Mouse (Mus musculus) liver, embryonic 11.5 days (tissue): ENCODE data around the gene AC124502.3. TPM values are rescaled to one million over a fixed set of nuclear protein-coding genes. Genes with fewer than 3 reads are reported as not detected.
"Not testable (repeated sequence)": the region's sequence is repeated elsewhere in the genome, so short reads cannot be mapped to it uniquely, and the experiment has no call there.

Experiments used
- ATAC-seq: fragments of 200-750 bp; cut with Nextera tagmentation; replicated peaks from 2 replicates; pipeline ENCODE4 v1.8.0; 2017; ENCODE audit warnings: moderate number of reproducible peaks, mild to moderate bottlenecking, moderate TSS enrichment, moderate library complexity; ENCODE audit not compliant: low FRiP score
- DNase-seq: peaks from one replicate; pipeline ENCODE4 v3.0.0-alpha.2; 2017; ENCODE audit warnings: low spot score
- H3K27ac ChIP-seq: fragments of 300-500 bp; sonication (generic); 2 replicates; pipeline ENCODE4 v1.5.1; 2014; ENCODE audit warnings: mild to moderate bottlenecking, low read depth, low read length, control low read depth
- H3K27me3 ChIP-seq: fragments of 300-500 bp; sonication (generic); replicated peaks from 2 replicates; pipeline ENCODE4 v1.6.1; 2014; ENCODE audit warnings: low read length, mixed read lengths; ENCODE audit not compliant: control insufficient read depth, insufficient read depth
- H3K36me3 ChIP-seq: fragments of 300-500 bp; sonication (generic); 2 replicates; pipeline ENCODE4 v1.6.1; 2014; ENCODE audit warnings: mild to moderate bottlenecking, low read length, moderate library complexity, mixed read lengths; ENCODE audit not compliant: control insufficient read depth, insufficient read depth
- H3K4me1 ChIP-seq: fragments of 300-500 bp; sonication (generic); replicated peaks from 2 replicates; pipeline ENCODE4 v1.6.1; 2014; ENCODE audit warnings: low read length, mixed read lengths; ENCODE audit not compliant: control insufficient read depth, insufficient read depth
- H3K4me2 ChIP-seq: fragments of 300-500 bp; sonication (generic); 2 replicates; pipeline ENCODE4 v1.6.1; 2014; ENCODE audit warnings: mild to moderate bottlenecking, control low read depth, moderate library complexity
- H3K4me3 ChIP-seq: fragments of 300-500 bp; sonication (generic); 2 replicates; pipeline ENCODE4 v1.5.1; 2014; ENCODE audit warnings: low read depth, low read length, control low read depth
- H3K9ac ChIP-seq: fragments of 300-500 bp; sonication (generic); 2 replicates; pipeline ENCODE4 v1.6.1; 2014; ENCODE audit warnings: low read depth, low read length, control low read depth
- H3K9me3 ChIP-seq: fragments of 300-500 bp; sonication (generic); 2 replicates; pipeline ENCODE4 v1.6.1; 2016; ENCODE audit warnings: low read length, inconsistent platforms, mixed read lengths; ENCODE audit not compliant: control insufficient read depth
- WGBS: fragments of 180-500 bp; shearing (Covaris S2); extraction: QIAGEN DNeasy Blood & Tissue Kit; methylation state at CpG from one replicate; pipeline ENCODE4 v1.1.7; 2014; 5-methylcytosine and 5-hydroxymethylcytosine counted together
- polyA plus RNA-seq: library from polyadenylated mRNA; unstranded; fragments of >200 nt; fragmentation: Nextera tagmentation; extraction: Ambion mirVana; gene quantifications from 2 replicates; pipeline ENCODE4 v1.2.1, GENCODE M21; 2014

The AC124502.3 gene
- polyA plus RNA-seq, 1 experiment from 2014 or later = 1.1 TPM

DNA sequence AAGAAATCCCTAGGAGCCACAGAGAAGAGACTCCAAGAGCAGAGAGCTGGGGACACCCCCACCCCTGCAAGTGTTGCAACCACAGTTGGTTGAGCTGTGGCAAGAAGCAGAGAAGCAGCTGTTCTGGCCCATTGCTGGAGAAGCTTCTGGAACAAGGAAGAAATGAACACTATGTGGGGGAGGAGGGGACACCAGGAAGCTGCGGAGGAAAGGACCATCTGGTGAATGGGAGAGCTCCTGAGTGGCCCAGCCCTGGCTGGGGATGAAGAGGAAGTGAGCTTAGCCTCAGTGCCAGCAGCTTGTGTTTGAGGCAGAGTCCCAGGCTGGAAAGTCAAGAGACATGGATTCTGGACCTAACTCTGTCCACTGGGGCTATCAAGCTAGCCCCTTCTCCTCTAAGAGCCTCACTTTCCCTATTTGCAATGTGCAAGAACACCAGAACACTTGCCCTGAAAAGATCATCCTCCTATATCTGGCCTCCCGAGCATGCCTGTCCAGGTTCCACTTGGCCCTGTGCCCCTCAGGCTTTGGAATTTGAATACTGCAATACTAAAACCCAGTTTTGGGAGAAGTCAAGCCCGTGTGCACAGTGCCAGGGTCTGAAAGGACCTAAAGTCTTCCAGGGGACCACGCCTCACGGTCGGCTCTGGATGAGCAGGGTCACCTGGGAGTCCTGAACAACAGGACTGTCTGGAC is 39.1 kb upstream of the AC124502.3 start:
- ATAC-seq (no peak), DNase-seq (no peak)
- no peak overlapping the region for H3K9ac ChIP-seq
- H3K27ac ChIP-seq = no peak overlapping the region
- no peak overlapping the region for H3K4me2 ChIP-seq
- H3K4me1 ChIP-seq = no peaks in the 10 kb centered on the region; the same call in 1 of the 2 replicates
- peaks cover 33% of the 10 kb centered on the region for H3K27me3 ChIP-seq
- no peaks in the 10 kb centered on the region for H3K9me3 ChIP-seq
- WGBS = 57% methylated on average over 6 of the region's 6 CpGs
- no peaks in the 10 kb centered on the region for H3K36me3 ChIP-seq
- no peak overlapping the region for H3K4me3 ChIP-seq

DNA sequence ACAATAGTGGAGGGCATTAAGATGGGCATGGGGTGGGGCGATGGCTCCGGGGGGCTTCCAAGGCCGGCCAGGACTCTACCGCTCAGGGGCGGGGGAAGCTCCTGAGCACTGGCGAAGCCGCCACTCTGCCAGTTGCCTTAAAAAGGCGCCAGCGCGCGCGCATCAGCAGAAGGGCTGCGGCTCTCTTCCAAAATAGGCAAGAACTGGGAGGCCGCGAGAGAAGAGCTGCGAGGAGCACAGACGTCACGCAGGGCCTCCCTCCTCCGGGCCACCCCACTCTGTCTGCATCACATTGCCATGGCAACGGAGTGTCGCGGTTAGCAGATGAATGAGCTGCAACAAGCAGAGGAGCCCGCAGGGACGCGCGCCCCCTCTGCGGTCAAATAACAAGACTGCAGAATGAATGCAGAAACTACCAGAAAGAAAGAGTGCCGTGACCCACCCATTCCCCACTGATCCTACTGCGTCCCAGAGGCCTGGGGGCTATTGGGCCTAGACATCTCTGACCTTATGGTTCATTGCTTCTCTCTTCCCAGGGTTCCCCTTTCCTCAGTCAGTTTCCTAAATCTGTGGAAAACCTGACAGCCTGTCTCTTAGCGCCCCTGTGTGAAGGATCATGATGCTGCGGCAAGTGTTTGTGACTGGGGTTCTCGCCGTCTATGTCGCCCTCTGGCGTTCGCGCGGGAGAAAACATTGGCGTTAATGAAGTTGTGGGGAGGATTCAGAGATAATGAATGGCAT is 36.9 kb upstream of the AC124502.3 start:
- Histone ChIP-seq H3K4me3 (0 out of 2 replicates have a peak overlapping the region, but pooled peaks have one; percentile 7), H3K4me2 (peak overlapping the region; percentile 43), H3K27me3 (peaks cover 31% of the 10 kb centered on the region), H3K9ac (no peak overlapping the region), H3K9me3 (no peaks in the 10 kb centered on the region), H3K36me3 (no peaks in the 10 kb centered on the region), H3K4me1 (no peaks in the 10 kb centered on the region; the same call in 1 of the 2 replicates), H3K27ac (no peak overlapping the region)
- DNase-seq (peak; percentile 72), ATAC-seq (no peak)
- WGBS = 3% methylated on average over 39 of the region's 39 CpGs

DNA sequence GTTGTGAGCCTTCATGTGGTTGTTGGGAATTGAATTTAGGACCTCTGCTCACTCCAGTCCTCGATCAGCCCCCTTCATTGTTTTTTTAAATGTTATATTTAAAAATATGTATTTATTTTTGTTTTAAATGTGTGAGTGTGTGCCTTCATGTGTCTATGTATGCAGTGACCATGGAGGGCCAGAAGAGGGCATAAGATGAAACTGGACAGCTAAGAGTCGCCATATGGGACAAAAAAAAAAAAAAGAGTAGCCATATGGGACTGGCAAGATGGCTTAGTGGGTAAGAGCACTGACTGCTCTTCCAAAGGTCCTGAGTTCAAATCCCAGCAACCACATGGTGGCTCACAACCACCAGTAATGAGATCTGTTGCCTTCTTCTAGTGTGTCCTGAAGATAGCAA is 35.0 kb upstream of the AC124502.3 start:
- H3K9ac ChIP-seq, H3K36me3 ChIP-seq, DNase-seq, H3K9me3 ChIP-seq, H3K27ac ChIP-seq, H3K4me3 ChIP-seq, ATAC-seq, H3K4me2 ChIP-seq, H3K4me1 ChIP-seq: not testable (repeated sequence)
- H3K27me3 ChIP-seq = peaks cover 23% of the 10 kb centered on the region
- WGBS = 37% methylated on average over 2 of the region's 2 CpGs

DNA sequence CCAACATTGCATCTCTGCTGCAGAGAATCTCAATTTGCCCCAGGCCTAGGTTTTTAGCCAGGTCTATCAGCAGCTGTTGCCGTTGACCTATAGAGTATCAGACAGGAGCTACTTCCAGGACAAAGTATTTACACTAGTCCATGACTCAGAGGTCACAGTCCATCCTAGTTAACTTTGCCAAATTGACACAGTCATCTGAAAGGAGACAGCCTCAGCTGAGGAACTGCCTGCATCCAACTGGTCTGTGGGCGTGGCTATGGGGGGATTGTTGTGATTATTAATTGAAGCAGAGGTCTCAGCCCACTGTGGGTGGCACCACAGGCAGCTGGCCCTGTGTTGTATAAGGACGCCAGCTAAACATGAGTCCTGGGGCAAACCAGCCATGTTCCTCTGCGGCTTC is 33.8 kb upstream of the AC124502.3 start:
- Histone ChIP-seq H3K27ac (no peak overlapping the region), H3K4me2 (no peak overlapping the region), H3K4me1 (no peaks in the 10 kb centered on the region; the same call in 1 of the 2 replicates), H3K9me3 (no peaks in the 10 kb centered on the region), H3K4me3 (no peak overlapping the region), H3K9ac (no peak overlapping the region), H3K27me3 (peaks cover 19% of the 10 kb centered on the region), H3K36me3 (no peaks in the 10 kb centered on the region)
- WGBS = 65% methylated on average over 4 of the region's 4 CpGs
- ATAC-seq = no peak
- DNase-seq = no peak

DNA sequence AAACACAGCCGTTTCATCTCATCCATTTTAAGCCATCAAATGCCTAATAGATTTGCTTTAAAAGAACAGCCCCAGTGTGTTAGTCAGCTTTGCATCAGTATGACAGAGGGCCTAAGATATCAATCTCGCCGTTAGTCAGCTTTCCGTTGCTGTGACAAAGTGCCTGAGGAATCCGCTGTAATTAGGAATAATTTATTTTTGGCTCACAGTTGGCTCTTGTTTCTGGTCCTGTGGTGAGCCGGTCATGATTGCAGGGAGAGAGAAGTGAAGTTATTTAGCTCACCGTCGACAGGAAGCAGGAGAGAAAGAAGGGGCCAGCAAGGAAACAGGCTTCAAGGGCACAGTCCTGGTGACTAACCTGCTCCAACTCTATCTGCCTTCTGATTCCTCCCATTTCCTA is 25.6 kb upstream of the AC124502.3 start:
- WGBS = 51% methylated on average over 8 of the region's 8 CpGs
- H3K9ac ChIP-seq = no peak overlapping the region
- ATAC-seq (no peak), DNase-seq (no peak)
- H3K4me1 ChIP-seq = no peaks in the 10 kb centered on the region
- no peak overlapping the region for H3K4me3 ChIP-seq
- no peaks in the 10 kb centered on the region for H3K36me3 ChIP-seq
- no peaks in the 10 kb centered on the region for H3K9me3 ChIP-seq
- no peaks in the 10 kb centered on the region for H3K27me3 ChIP-seq
- H3K4me2 ChIP-seq = no peak overlapping the region
- no peak overlapping the region for H3K27ac ChIP-seq

DNA sequence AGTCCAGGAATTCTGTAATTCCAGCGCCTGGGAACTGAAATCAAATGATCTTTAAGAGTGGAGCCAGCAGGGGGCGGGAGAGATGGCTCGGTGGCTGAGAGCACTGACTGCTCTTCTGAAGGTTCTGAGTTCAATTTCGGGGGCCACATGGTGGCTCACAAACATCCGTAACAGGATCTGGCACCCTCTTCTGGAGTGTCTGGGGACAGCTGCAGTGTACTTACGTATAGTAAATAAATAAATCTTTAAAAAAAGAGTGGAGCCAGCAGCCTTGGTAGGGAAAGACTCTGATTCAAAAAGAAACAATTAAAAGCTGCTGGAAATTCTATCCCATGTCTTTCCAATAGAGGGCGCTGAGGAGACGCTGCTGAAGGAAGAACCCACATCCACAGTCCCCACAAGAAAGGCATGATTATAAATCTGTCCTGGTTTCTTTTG is 23.7 kb upstream of the AC124502.3 start:
- Histone ChIP-seq H3K4me1 (no peaks in the 10 kb centered on the region), H3K4me3 (no peak overlapping the region), H3K27me3 (no peaks in the 10 kb centered on the region), H3K9me3 (no peaks in the 10 kb centered on the region), H3K36me3 (no peaks in the 10 kb centered on the region), H3K9ac (no peak overlapping the region), H3K27ac (no peak overlapping the region), H3K4me2 (no peak overlapping the region)
- ATAC-seq (no peak), DNase-seq (no peak)
- WGBS = 16% methylated on average over 8 of the region's 8 CpGs

DNA sequence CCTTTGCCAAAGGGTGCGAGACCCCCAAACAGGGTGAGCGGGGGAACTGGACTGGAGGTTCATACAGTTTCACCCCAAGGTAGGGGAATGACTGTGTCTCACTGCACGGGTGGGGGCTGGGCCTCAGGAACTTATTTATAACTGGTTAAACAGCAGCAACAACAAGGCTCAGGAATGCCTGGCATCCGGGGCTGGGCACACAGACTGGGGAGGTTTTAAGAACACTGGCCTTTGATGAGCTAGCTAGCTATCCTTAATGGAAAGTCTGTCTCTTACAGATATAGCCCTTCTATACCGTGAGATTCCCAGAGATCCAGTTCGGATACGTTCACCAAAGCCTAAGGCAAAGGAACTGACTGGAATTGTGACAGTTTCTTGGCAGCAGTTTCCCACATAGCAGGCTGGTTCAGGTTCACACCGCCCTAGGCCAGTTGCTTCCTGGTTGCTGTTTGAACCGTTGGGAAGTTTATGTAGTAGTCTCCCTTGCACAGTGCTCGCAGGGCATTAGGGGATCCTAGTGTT is 22.4 kb upstream of the AC124502.3 start:
- peak overlapping the region; percentile 28; the same call in 1 of the 2 replicates for H3K4me2 ChIP-seq
- DNase-seq (no peak), ATAC-seq (no peak)

DNA sequence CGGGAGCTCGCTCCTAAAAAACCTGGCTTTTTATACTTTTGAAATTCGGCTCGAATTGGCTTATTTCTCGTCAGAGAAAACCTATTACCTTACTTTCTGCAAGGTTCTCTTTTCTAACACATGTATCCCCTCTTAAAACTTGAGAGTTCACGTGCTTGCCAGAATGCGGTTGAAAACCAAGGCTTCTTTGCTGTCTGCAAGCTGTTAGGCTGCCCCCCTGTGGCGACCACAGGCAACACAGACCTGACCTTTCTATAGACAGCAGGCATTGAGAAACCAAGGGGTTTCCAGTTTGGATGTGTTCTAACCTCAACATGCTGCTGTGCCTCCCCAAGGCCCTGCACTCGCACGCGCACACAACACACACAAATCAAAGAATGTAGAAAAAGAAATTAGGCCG is 21.9 kb upstream of the AC124502.3 start:
- no peak overlapping the region for H3K27ac ChIP-seq
- no peaks in the 10 kb centered on the region for H3K9me3 ChIP-seq
- no peaks in the 10 kb centered on the region for H3K36me3 ChIP-seq
- H3K27me3 ChIP-seq = no peaks in the 10 kb centered on the region
- DNase-seq (peak; percentile 63), ATAC-seq (no peak)
- peak overlapping the region; percentile 28; the same call in 1 of the 2 replicates for H3K4me2 ChIP-seq
- 17% methylated on average over 12 of the region's 12 CpGs for WGBS
- no peaks in the 10 kb centered on the region for H3K4me1 ChIP-seq
- H3K9ac ChIP-seq = no peak overlapping the region
- no peak overlapping the region for H3K4me3 ChIP-seq

More for the DNA sequence above, 22.4 kb upstream of the AC124502.3 start:
- no peak overlapping the region for H3K27ac ChIP-seq
- WGBS = 40% methylated on average over 10 of the region's 10 CpGs
- H3K9ac ChIP-seq = no peak overlapping the region
- no peaks in the 10 kb centered on the region for H3K36me3 ChIP-seq
- H3K9me3 ChIP-seq = no peaks in the 10 kb centered on the region
- no peaks in the 10 kb centered on the region for H3K4me1 ChIP-seq
- H3K4me3 ChIP-seq = no peak overlapping the region
- H3K27me3 ChIP-seq = no peaks in the 10 kb centered on the region
